Comparison of ENCODE assay signal across 8 mouse cellular contexts in the genomic region with DNA sequence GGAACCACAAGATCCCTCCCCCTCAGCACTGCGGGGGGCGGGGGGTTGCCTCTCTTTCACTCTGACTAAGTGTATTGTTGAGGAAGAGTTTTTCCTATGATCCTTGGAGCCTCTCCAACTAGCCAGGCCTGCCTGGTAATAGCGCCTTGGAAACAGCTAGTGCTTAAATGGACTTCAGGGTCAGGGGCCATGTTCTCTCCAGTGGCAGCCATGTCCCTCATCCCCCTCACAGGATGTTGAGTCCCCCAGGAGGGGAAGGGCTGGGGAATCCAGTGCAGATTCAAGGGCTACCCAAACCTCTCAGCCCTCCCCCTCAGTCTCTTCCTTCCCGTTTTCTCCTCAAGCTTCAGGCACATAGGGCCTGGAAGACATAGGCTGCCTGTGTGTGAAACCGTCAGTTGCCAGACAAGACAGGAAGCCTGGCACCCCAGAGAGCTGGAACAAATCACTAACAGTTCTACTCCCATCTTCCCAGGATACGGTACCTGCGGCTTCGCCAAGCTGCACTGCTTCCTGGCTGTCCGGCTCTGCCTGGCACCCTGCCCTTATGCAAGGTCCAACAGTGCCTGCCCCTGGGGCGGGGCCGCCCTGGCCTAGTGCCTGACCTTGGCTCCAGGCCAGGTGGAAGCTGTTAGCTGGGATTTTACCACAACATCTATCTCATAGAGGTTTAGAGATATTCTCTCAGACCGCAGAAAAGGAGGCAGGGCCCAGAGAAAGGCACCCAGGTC. TPM values are rescaled to one million over a fixed set of nuclear protein-coding genes. Genes with fewer than 3 reads are reported as not detected.
DNase-seq lines count a peak whose midpoint lies in the region; ATAC-seq and TF ChIP-seq lines count a peak whose summit lies in the region.

A gene (minus strand): TSS at position 598 of the 731 bp plus-strand sequence.

- TF ChIP-seq CTCF in C2C12 (IDR thresholded peaks at IDR 0.05; ENCODE audit: control insufficient read depth, insufficient read depth, insufficient read length), result no peak

- H3K4me1 ChIP-seq in heart, embryonic 13.5 days, result peaks cover 36% of the 10 kb centered on the region
- H3K4me1 ChIP-seq in kidney, embryonic 16.5 days (ENCODE audit: insufficient read depth, low read length), result peaks cover 21% of the 10 kb centered on the region
- peaks cover 14% of the 10 kb centered on the region for H3K4me1 ChIP-seq in liver, embryonic 16.5 days (ENCODE audit: control insufficient read depth, low read depth, low read length)
- no peaks in the 10 kb centered on the region for H3K4me1 ChIP-seq in neural tube, embryonic 14.5 days (ENCODE audit: control insufficient read depth, insufficient read depth, low read length)

- H3K79me3 ChIP-seq in C2C12 (ENCODE audit: low read depth), result no peaks in the 10 kb centered on the region

- peak within 1 kb of the TSS; percentile 87 for H3K27ac ChIP-seq in heart, embryonic 13.5 days (replicated peaks)
- peak within 1 kb of the TSS; percentile 80 for H3K27ac ChIP-seq in kidney, embryonic 16.5 days (ENCODE audit: low read length)
- peak within 1 kb of the TSS; percentile 54 for H3K27ac ChIP-seq in liver, embryonic 16.5 days (ENCODE audit: low read length)
- peak within 1 kb of the TSS; percentile 35; the same call in 1 of the 2 replicates for H3K27ac ChIP-seq in neural tube, embryonic 14.5 days (ENCODE audit: low read depth, low read length)

- ATAC-seq in erythroblast, adult 5-6 weeks (replicated peaks; ENCODE audit: low FRiP score, poor library complexity, severe bottlenecking), result peak; percentile 40
- peak; percentile 54 for ATAC-seq in heart, embryonic 13.5 days (ENCODE audit: extremely low read depth, insufficient number of reproducible peaks, low FRiP score, low TSS enrichment)
- peak; percentile 67 for ATAC-seq in kidney, embryonic 16.5 days (ENCODE audit: low FRiP score, low TSS enrichment)
- peak; percentile 77 for ATAC-seq in liver, embryonic 16.5 days (ENCODE audit: low read depth)
- peak; percentile 67; the same call in 1 of the 2 replicates for ATAC-seq in neural tube, embryonic 14.5 days (ENCODE audit: low read depth)

- H3K4me3 ChIP-seq in C2C12 (ENCODE audit: insufficient read depth, poor library complexity, severe bottlenecking), result no peak within 1 kb of the TSS
- no peak within 1 kb of the TSS for H3K4me3 ChIP-seq in heart, embryonic 13.5 days
- H3K4me3 ChIP-seq in kidney, embryonic 16.5 days (ENCODE audit: low read length), result no peak within 1 kb of the TSS
- peak within 1 kb of the TSS; percentile 26; the same call in 1 of the 2 replicates for H3K4me3 ChIP-seq in liver, embryonic 16.5 days (ENCODE audit: low read depth, low read length)
- H3K4me3 ChIP-seq in neural tube, embryonic 14.5 days (ENCODE audit: low read depth, low read length), result no peak within 1 kb of the TSS

- no peaks in the 10 kb centered on the region for H3K79me2 ChIP-seq in C2C12 (ENCODE audit: control insufficient read depth, insufficient read depth)

- H3K36me3 ChIP-seq in C2C12 (ENCODE audit: control insufficient read depth, insufficient read depth), result no peaks in the 10 kb centered on the region
- no peaks in the 10 kb centered on the region for H3K36me3 ChIP-seq in heart, embryonic 13.5 days
- no peaks in the 10 kb centered on the region for H3K36me3 ChIP-seq in kidney, embryonic 16.5 days (ENCODE audit: insufficient read depth, low read length)
- H3K36me3 ChIP-seq in liver, embryonic 16.5 days (ENCODE audit: control insufficient read depth, insufficient read depth), result no peaks in the 10 kb centered on the region
- no peaks in the 10 kb centered on the region for H3K36me3 ChIP-seq in neural tube, embryonic 14.5 days (ENCODE audit: control insufficient read depth, insufficient read depth, low read length)

- H3ac ChIP-seq in C2C12 (ENCODE audit: control insufficient read depth, insufficient read length, low read depth), result peak within 1 kb of the TSS; percentile 20

- WGBS in heart, embryonic 13.5 days, result 39% methylated on average over 12 of the region's 12 CpGs
- 42% methylated on average over 12 of the region's 12 CpGs for WGBS in kidney, embryonic 16.5 days
- WGBS in liver, embryonic 16.5 days (ENCODE audit: insufficient replicate concordance), result 19% methylated on average over 12 of the region's 12 CpGs
- WGBS in neural tube, embryonic 14.5 days, result 55% methylated on average over 12 of the region's 12 CpGs

- no peaks in the 10 kb centered on the region for H3K9me3 ChIP-seq in heart, embryonic 13.5 days
- H3K9me3 ChIP-seq in kidney, embryonic 16.5 days (ENCODE audit: low read length), result no peaks in the 10 kb centered on the region
- H3K9me3 ChIP-seq in liver, embryonic 16.5 days (replicated peaks; ENCODE audit: control insufficient read depth, low read length), result no peaks in the 10 kb centered on the region
- H3K9me3 ChIP-seq in neural tube, embryonic 14.5 days (ENCODE audit: control insufficient read depth, low read length), result no peaks in the 10 kb centered on the region

- no peaks in the 10 kb centered on the region for H3K27me3 ChIP-seq in C2C12 (ENCODE audit: control insufficient read depth, insufficient read depth, insufficient read length)
- no peaks in the 10 kb centered on the region for H3K27me3 ChIP-seq in heart, embryonic 13.5 days (replicated peaks)
- H3K27me3 ChIP-seq in kidney, embryonic 16.5 days (ENCODE audit: insufficient read depth, low read length), result no peaks in the 10 kb centered on the region
- H3K27me3 ChIP-seq in liver, embryonic 16.5 days (ENCODE audit: control insufficient read depth, insufficient read depth, low read depth, low read length), result no peaks in the 10 kb centered on the region
- no peaks in the 10 kb centered on the region for H3K27me3 ChIP-seq in neural tube, embryonic 14.5 days (ENCODE audit: control insufficient read depth, insufficient read depth, low read length)

- peak; percentile 98 for DNase-seq in adrenal gland, postnatal 25 days
- peak; percentile 76 to 88 for DNase-seq in urinary bladder, postnatal 36 days (ENCODE audit: low spot score in 2 of 2)

- H3K4me2 ChIP-seq in heart, embryonic 13.5 days, result peak within 1 kb of the TSS; percentile 27
- no peak within 1 kb of the TSS for H3K4me2 ChIP-seq in kidney, embryonic 16.5 days (replicated peaks; ENCODE audit: low read depth, low read length)
- peak within 1 kb of the TSS; percentile 28; the same call in 1 of the 2 replicates for H3K4me2 ChIP-seq in liver, embryonic 16.5 days (ENCODE audit: low read depth, low read length)
- H3K4me2 ChIP-seq in neural tube, embryonic 14.5 days (ENCODE audit: low read depth, low read length), result no peak within 1 kb of the TSS

- peak within 1 kb of the TSS; percentile 58 for H3K9ac ChIP-seq in heart, embryonic 13.5 days
- 0 out of 2 replicates have a peak within 1 kb of the TSS, but pooled peaks have one; percentile 32 for H3K9ac ChIP-seq in kidney, embryonic 16.5 days (replicated peaks; ENCODE audit: low read length)
- H3K9ac ChIP-seq in liver, embryonic 16.5 days (ENCODE audit: low read depth, low read length), result no peak within 1 kb of the TSS; the same call in 1 of the 2 replicates
- H3K9ac ChIP-seq in neural tube, embryonic 14.5 days (replicated peaks; ENCODE audit: low read depth, low read length), result 0 out of 2 replicates have a peak within 1 kb of the TSS, but pooled peaks have one; percentile 16

TF ChIP-seq in C2C12, 6 proteins besides CTCF, POLR2A, EP300 and RAD21:
- TF ChIP-seq FOSL1 (IDR thresholded peaks at IDR 0.05; ENCODE audit: insufficient read depth, low read length, poor library complexity, severe bottlenecking), result no peak
- no peak for TF ChIP-seq USF1 (IDR thresholded peaks at IDR 0.05; ENCODE audit: low read depth)
- no peak for TF ChIP-seq MYOD1 (IDR thresholded peaks at IDR 0.05; ENCODE audit: control insufficient read depth, insufficient read length, low read depth)
- no peak for TF ChIP-seq CEBPB (IDR thresholded peaks at IDR 0.05; ENCODE audit: low read depth)
- TF ChIP-seq MAX (IDR thresholded peaks at IDR 0.05), result no peak
- TF ChIP-seq MYOG (IDR thresholded peaks at IDR 0.05; ENCODE audit: control insufficient read depth, extremely low read depth, insufficient read length), result no peak

RNA-seq across cellular contexts. Expression of the gene that starts here (rescaled TPM):
- polyA plus RNA-seq in C2C12 (2012; fragmentation: generic; extraction: Trizol), result 6.9 TPM
- total RNA-seq in adrenal gland, postnatal 25 days (2021), result 131 and 209 TPM in 2 replicates
- total RNA-seq in erythroblast, adult 5-6 weeks (2015; ENCODE audit: low replicate concordance), result 4.4 and 10.6 TPM in 2 replicates
- total RNA-seq in erythroblast, adult 5-6 weeks (2017; ENCODE audit: low replicate concordance), result 10.9 and 18.4 TPM in 2 replicates
- polyA plus RNA-seq in heart, embryonic 13.5 days (2015; fragmentation: Nextera tagmentation; extraction: Ambion mirVana), result 2.2 and 2.3 TPM in 2 replicates
- polyA plus RNA-seq in kidney, embryonic 16.5 days (2015; fragmentation: Nextera tagmentation; extraction: Ambion mirVana), result 3.9 and 5.1 TPM in 2 replicates
- 8.7 and 10.0 TPM in 2 replicates for polyA plus RNA-seq in liver, embryonic 16.5 days (2015; fragmentation: Nextera tagmentation; extraction: Ambion mirVana)
- polyA plus RNA-seq in neural tube, embryonic 14.5 days (2014; fragmentation: Nextera tagmentation; extraction: Ambion mirVana), result 2.1 and 3.1 TPM in 2 replicates

Comparison
In these comparisons a context has a peak if more than half of its experiments do, and no peak if none do; other contexts are left out.
1. H3K27ac ChIP-seq: peak in every context shown above with its lines; median percentile 87 in heart, embryonic 13.5 days; 80 in kidney, embryonic 16.5 days; 54 in liver, embryonic 16.5 days; 35 in neural tube, embryonic 14.5 days.
2. H3K4me2 ChIP-seq: peak in heart, embryonic 13.5 days (single experiment) and liver, embryonic 16.5 days (single experiment); none in kidney, embryonic 16.5 days (single experiment) and neural tube, embryonic 14.5 days (single experiment).
3. Peak in every context shown above with its lines, with median percentiles within 50 percentile points of each other: ATAC-seq.